Mouse (Mus musculus): ENCODE measurements around the gene Mtfr2. TPM values are rescaled to one million over a fixed set of nuclear protein-coding genes. Genes with fewer than 3 reads are reported as not detected.

The Mtfr2 gene
- polyA plus RNA-seq, 1 experiment: 0.70 TPM

- no peak overlapping the region for H3K4me3 ChIP-seq (replicated peaks; ENCODE audit: insufficient read depth, low read depth, low read length)
- DNase-seq: no peak
- H3K27ac ChIP-seq (ENCODE audit: insufficient read depth, low read length): no peak overlapping the region
- TF ChIP-seq CTCF (IDR thresholded peaks at IDR 0.05; ENCODE audit: borderline replicate concordance, insufficient read depth, low read depth, low read length) (no peak), POLR2A (IDR thresholded peaks at IDR 0.05; ENCODE audit: borderline replicate concordance, insufficient read depth, low read length) (no peak)
- H3K4me1 ChIP-seq (ENCODE audit: control insufficient read depth, insufficient read depth, low read length): peaks cover 6% of the 10 kb centered on the region
- no peaks in the 10 kb centered on the region for H3K27me3 ChIP-seq (ENCODE audit: control insufficient read depth, insufficient read depth, low read length)
- WGBS: 91% methylated on average over 3 of the region's 3 CpGs
Observed at GRCm38 (mm10) chr10:20381352-20381751, 33.8 kb downstream of the Mtfr2 start.

- TF ChIP-seq POLR2A (IDR thresholded peaks at IDR 0.05; ENCODE audit: borderline replicate concordance, insufficient read depth, low read length): no peak
- TF ChIP-seq CTCF (IDR thresholded peaks at IDR 0.05; ENCODE audit: borderline replicate concordance, insufficient read depth, low read depth, low read length): no peak
- Histone ChIP-seq H3K27ac (ENCODE audit: insufficient read depth, low read length) (no peak overlapping the region), H3K27me3 (ENCODE audit: control insufficient read depth, insufficient read depth, low read length) (no peaks in the 10 kb centered on the region), H3K4me3 (replicated peaks; ENCODE audit: insufficient read depth, low read depth, low read length) (no peak overlapping the region), H3K4me1 (ENCODE audit: control insufficient read depth, insufficient read depth, low read length) (peaks cover 6% of the 10 kb centered on the region)
- no peak for DNase-seq
- 77% methylated on average over 6 of the region's 6 CpGs for WGBS
Observed at GRCm38 (mm10) chr10:20382807-20383419, 35.3 kb downstream of the Mtfr2 start.

- TF ChIP-seq CTCF (IDR thresholded peaks at IDR 0.05; ENCODE audit: borderline replicate concordance, insufficient read depth, low read depth, low read length): no peak
- no peak for TF ChIP-seq POLR2A (IDR thresholded peaks at IDR 0.05; ENCODE audit: borderline replicate concordance, insufficient read depth, low read length)
- Histone ChIP-seq H3K4me3 (replicated peaks; ENCODE audit: insufficient read depth, low read depth, low read length) (no peak overlapping the region), H3K4me1 (ENCODE audit: control insufficient read depth, insufficient read depth, low read length) (no peaks in the 10 kb centered on the region), H3K27me3 (ENCODE audit: control insufficient read depth, insufficient read depth, low read length) (no peaks in the 10 kb centered on the region), H3K27ac (ENCODE audit: insufficient read depth, low read length) (no peak overlapping the region)
- WGBS: 65% methylated on average over 3 of the region's 3 CpGs
- no peak for DNase-seq
Observed at GRCm38 (mm10) chr10:20390568-20390967, 43.0 kb downstream of the Mtfr2 start.

- Histone ChIP-seq H3K27ac (ENCODE audit: insufficient read depth, low read length) (no peak overlapping the region), H3K4me3 (replicated peaks; ENCODE audit: insufficient read depth, low read depth, low read length) (no peak overlapping the region), H3K4me1 (ENCODE audit: control insufficient read depth, insufficient read depth, low read length) (no peaks in the 10 kb centered on the region), H3K27me3 (ENCODE audit: control insufficient read depth, insufficient read depth, low read length) (no peaks in the 10 kb centered on the region)
- TF ChIP-seq POLR2A (IDR thresholded peaks at IDR 0.05; ENCODE audit: borderline replicate concordance, insufficient read depth, low read length): no peak
- no peak for TF ChIP-seq CTCF (IDR thresholded peaks at IDR 0.05; ENCODE audit: borderline replicate concordance, insufficient read depth, low read depth, low read length)
- WGBS: 78% methylated on average over 5 of the region's 5 CpGs
- DNase-seq: no peak
Observed at GRCm38 (mm10) chr10:20394815-20395214, 47.2 kb downstream of the Mtfr2 start.

- no peak overlapping the region for H3K27ac ChIP-seq (ENCODE audit: insufficient read depth, low read length)
- no peaks in the 10 kb centered on the region for H3K27me3 ChIP-seq (ENCODE audit: control insufficient read depth, insufficient read depth, low read length)
- H3K4me3 ChIP-seq (replicated peaks; ENCODE audit: insufficient read depth, low read depth, low read length): no peak overlapping the region
- TF ChIP-seq CTCF (IDR thresholded peaks at IDR 0.05; ENCODE audit: borderline replicate concordance, insufficient read depth, low read depth, low read length): no peak
- TF ChIP-seq POLR2A (IDR thresholded peaks at IDR 0.05; ENCODE audit: borderline replicate concordance, insufficient read depth, low read length): no peak
- H3K4me1 ChIP-seq (ENCODE audit: control insufficient read depth, insufficient read depth, low read length): no peaks in the 10 kb centered on the region
- 96% methylated on average over 3 of the region's 3 CpGs for WGBS
- no peak for DNase-seq
Observed at GRCm38 (mm10) chr10:20395778-20396177, 48.2 kb downstream of the Mtfr2 start.

- 85% methylated on average over 6 of the region's 6 CpGs for WGBS
- no peaks in the 10 kb centered on the region for H3K4me1 ChIP-seq (ENCODE audit: control insufficient read depth, insufficient read depth, low read length)
- no peak for DNase-seq
- no peak overlapping the region for H3K27ac ChIP-seq (ENCODE audit: insufficient read depth, low read length)
- H3K27me3 ChIP-seq (ENCODE audit: control insufficient read depth, insufficient read depth, low read length): no peaks in the 10 kb centered on the region
- no peak overlapping the region for H3K4me3 ChIP-seq (replicated peaks; ENCODE audit: insufficient read depth, low read depth, low read length)
- TF ChIP-seq CTCF (IDR thresholded peaks at IDR 0.05; ENCODE audit: borderline replicate concordance, insufficient read depth, low read depth, low read length): no peak
- no peak for TF ChIP-seq POLR2A (IDR thresholded peaks at IDR 0.05; ENCODE audit: borderline replicate concordance, insufficient read depth, low read length)
Observed at GRCm38 (mm10) chr10:20398224-20398623, 50.7 kb downstream of the Mtfr2 start.

- Histone ChIP-seq H3K27ac (ENCODE audit: insufficient read depth, low read length) (no peak overlapping the region), H3K27me3 (ENCODE audit: control insufficient read depth, insufficient read depth, low read length) (no peaks in the 10 kb centered on the region), H3K4me3 (replicated peaks; ENCODE audit: insufficient read depth, low read depth, low read length) (no peak overlapping the region), H3K4me1 (ENCODE audit: control insufficient read depth, insufficient read depth, low read length) (no peaks in the 10 kb centered on the region)
- TF ChIP-seq CTCF (IDR thresholded peaks at IDR 0.05; ENCODE audit: borderline replicate concordance, insufficient read depth, low read depth, low read length): no peak
- 78% methylated on average over 12 of the region's 12 CpGs for WGBS
- no peak for DNase-seq
Observed at GRCm38 (mm10) chr10:20398641-20399390, 51.2 kb downstream of the Mtfr2 start.

- DNase-seq: no peak
- 78% methylated on average over 15 of the region's 15 CpGs for WGBS
- TF ChIP-seq CTCF (IDR thresholded peaks at IDR 0.05; ENCODE audit: borderline replicate concordance, insufficient read depth, low read depth, low read length): no peak
- TF ChIP-seq POLR2A (IDR thresholded peaks at IDR 0.05; ENCODE audit: borderline replicate concordance, insufficient read depth, low read length): no peak
- Histone ChIP-seq H3K27ac (ENCODE audit: insufficient read depth, low read length) (no peak overlapping the region), H3K4me1 (ENCODE audit: control insufficient read depth, insufficient read depth, low read length) (no peaks in the 10 kb centered on the region), H3K27me3 (ENCODE audit: control insufficient read depth, insufficient read depth, low read length) (no peaks in the 10 kb centered on the region), H3K4me3 (replicated peaks; ENCODE audit: insufficient read depth, low read depth, low read length) (no peak overlapping the region)
Observed at GRCm38 (mm10) chr10:20400406-20400805, 52.8 kb downstream of the Mtfr2 start.
